Mouse (Mus musculus) left cerebral cortex, postnatal 10 days (tissue): ENCODE measurements at regions not wholly inside any gene's neighbourhood (a gene's known extent, or its start where the extent isn't known, plus 50 kb on each side); places are given as distances from the start of the nearest gene placed in this dataset.
A peak's percentile ranks its signal among the peaks of the same experiment; 100 is the strongest.

Source experiments
- DNase-seq, 2 experiments: peaks; one replicate each; pipeline ENCODE4 v3.0.0; 2021 to 2022; ENCODE audit warnings: low spot score in 2 of 2, mixed read lengths in 1 of 2; ENCODE audit errors: extremely low spot score in 1 of 2
- intact Hi-C: fragments of 180-260 bp; cut with DNase I; formaldehyde crosslinking; loops from one replicate; pipeline ENCODE4 v1.15.1; 2025

- intact Hi-C loops = no loop called here
- no peak for DNase-seq
Measured at GRCm38 (mm10) chr2:142560896-142561500, 340.3 kb downstream of the Kif16b start.

GRCm38 (mm10) chr2:142560400-142560799 lies 340.9 kb downstream of the Kif16b start:
- DNase-seq = no peak
- intact Hi-C loops = no loop called here

- no peak for DNase-seq
- intact Hi-C loops = no loop called here
Measured at GRCm38 (mm10) chr2:142559946-142560345, 341.4 kb downstream of the Kif16b start.

GRCm38 (mm10) chr2:142554851-142555250 lies 346.5 kb downstream of the Kif16b start:
- intact Hi-C loops = no loop called here

GRCm38 (mm10) chr2:142551690-142552089 lies 349.6 kb downstream of the Kif16b start:
- intact Hi-C loops = no loop called here
- no peak for DNase-seq

More at GRCm38 (mm10) chr2:142554851-142555250, 346.5 kb downstream of the Kif16b start:
- DNase-seq = peak; percentile 22 to 46

GRCm38 (mm10) chr2:142548766-142549165 lies 352.6 kb downstream of the Kif16b start:
- intact Hi-C loops = no loop called here
- DNase-seq = no peak

GRCm38 (mm10) chr2:142544937-142545336 lies 356.4 kb downstream of the Kif16b start:
- intact Hi-C loops = no loop called here
- no peak for DNase-seq

GRCm38 (mm10) chr2:142539980-142540379 lies 361.4 kb downstream of the Kif16b start:
- intact Hi-C loops = no loop called here
- no peak for DNase-seq

- intact Hi-C loops = no loop called here
- no peak for DNase-seq
Measured at GRCm38 (mm10) chr2:142533555-142533954, 367.8 kb downstream of the Kif16b start.

- DNase-seq = no peak
- intact Hi-C loops = no loop called here
Measured at GRCm38 (mm10) chr2:142522471-142522870, 378.9 kb downstream of the Kif16b start.

- intact Hi-C loops = no loop called here
- DNase-seq = no peak
Measured at GRCm38 (mm10) chr2:142517731-142518130, 383.6 kb downstream of the Kif16b start.

GRCm38 (mm10) chr2:142505216-142505615 lies 396.1 kb downstream of the Kif16b start:
- intact Hi-C loops = no loop called here
- no peak for DNase-seq
